Mouse (Mus musculus): ENCODE results near the gene Sik1. TPM values are rescaled to one million over a fixed set of nuclear protein-coding genes. Genes with fewer than 3 reads are reported as not detected.

Gene Sik1
- polyA plus RNA-seq, 1 experiment from 2014 or later: 5.3 TPM

- H3K4me1 ChIP-seq (replicated peaks): peaks cover 48% of the 10 kb centered on the region
- H3K9ac ChIP-seq: 0 out of 2 replicates have a peak overlapping the region, but pooled peaks have one; percentile 9
- peaks cover 18% of the 10 kb centered on the region for H3K27me3 ChIP-seq
- H3K4me2 ChIP-seq: peak overlapping the region; percentile 52
- H3K27ac ChIP-seq (replicated peaks): peak overlapping the region; percentile 59
- no peaks in the 10 kb centered on the region for H3K9me3 ChIP-seq (replicated peaks)
- H3K36me3 ChIP-seq (replicated peaks): peaks cover 30% of the 10 kb centered on the region
- peak overlapping the region; percentile 72 for H3K4me3 ChIP-seq (replicated peaks)
- 25% methylated on average over 17 of the region's 17 CpGs for WGBS (ENCODE audit: insufficient replicate concordance)
- no peak for ATAC-seq (ENCODE audit: insufficient read depth)
These were observed 2.0 kb downstream of the Sik1 start for GRCm38 (mm10) chr17:31853448-31854188.

GRCm38 (mm10) chr17:31852782-31853447, 2.7 kb downstream of the Sik1 start:
- 48% methylated on average over 12 of the region's 12 CpGs for WGBS (ENCODE audit: insufficient replicate concordance)

GRCm38 (mm10) chr17:31851816-31852476, 3.7 kb downstream of the Sik1 start:
- H3K4me1 ChIP-seq (replicated peaks): peaks cover 44% of the 10 kb centered on the region
- H3K9ac ChIP-seq: no peak overlapping the region

More at GRCm38 (mm10) chr17:31852782-31853447, 2.7 kb downstream of the Sik1 start:
- H3K9me3 ChIP-seq (replicated peaks): no peaks in the 10 kb centered on the region
- no peak for ATAC-seq (ENCODE audit: insufficient read depth)
- peak overlapping the region; percentile 59 for H3K27ac ChIP-seq (replicated peaks)
- no peak overlapping the region for H3K9ac ChIP-seq
- peak overlapping the region; percentile 72; the same call in 1 of the 2 replicates for H3K4me3 ChIP-seq (replicated peaks)
- peak overlapping the region; percentile 52 for H3K4me2 ChIP-seq
- H3K36me3 ChIP-seq (replicated peaks): peaks cover 37% of the 10 kb centered on the region
- peaks cover 48% of the 10 kb centered on the region for H3K4me1 ChIP-seq (replicated peaks)
- H3K27me3 ChIP-seq: peaks cover 18% of the 10 kb centered on the region

GRCm38 (mm10) chr17:31850457-31850980, 5.1 kb downstream of the Sik1 start:
- Histone ChIP-seq H3K27me3 (peaks cover 18% of the 10 kb centered on the region), H3K9me3 (replicated peaks) (no peaks in the 10 kb centered on the region), H3K4me1 (replicated peaks) (peaks cover 30% of the 10 kb centered on the region), H3K4me3 (replicated peaks) (no peak overlapping the region), H3K36me3 (replicated peaks) (peaks cover 60% of the 10 kb centered on the region), H3K4me2 (no peak overlapping the region), H3K9ac (no peak overlapping the region), H3K27ac (replicated peaks) (no peak overlapping the region)
- 85% methylated on average over 17 of the region's 17 CpGs for WGBS (ENCODE audit: insufficient replicate concordance)
- ATAC-seq (ENCODE audit: insufficient read depth): no peak

More at GRCm38 (mm10) chr17:31851816-31852476, 3.7 kb downstream of the Sik1 start:
- H3K27me3 ChIP-seq: peaks cover 18% of the 10 kb centered on the region
- H3K9me3 ChIP-seq (replicated peaks): no peaks in the 10 kb centered on the region
- WGBS (ENCODE audit: insufficient replicate concordance): 75% methylated on average over 6 of the region's 6 CpGs
- ATAC-seq (ENCODE audit: insufficient read depth): no peak
- peak overlapping the region; percentile 52; the same call in 1 of the 2 replicates for H3K27ac ChIP-seq (replicated peaks)
- peaks cover 47% of the 10 kb centered on the region for H3K36me3 ChIP-seq (replicated peaks)
- H3K4me3 ChIP-seq (replicated peaks): no peak overlapping the region
- peak overlapping the region; percentile 27; the same call in 1 of the 2 replicates for H3K4me2 ChIP-seq

GRCm38 (mm10) chr17:31846970-31847369, 8.6 kb downstream of the Sik1 start:
- H3K27me3 ChIP-seq: no peaks in the 10 kb centered on the region
- H3K36me3 ChIP-seq (replicated peaks): peaks cover 71% of the 10 kb centered on the region
- H3K9ac ChIP-seq: no peak overlapping the region
- peaks cover 21% of the 10 kb centered on the region for H3K4me1 ChIP-seq (replicated peaks)
- 76% methylated on average over 13 of the region's 13 CpGs for WGBS (ENCODE audit: insufficient replicate concordance)
- no peak overlapping the region for H3K4me2 ChIP-seq
- ATAC-seq (ENCODE audit: insufficient read depth): no peak
- H3K27ac ChIP-seq (replicated peaks): no peak overlapping the region
- H3K9me3 ChIP-seq (replicated peaks): no peaks in the 10 kb centered on the region
- H3K4me3 ChIP-seq (replicated peaks): no peak overlapping the region

- Histone ChIP-seq H3K9me3 (replicated peaks) (no peaks in the 10 kb centered on the region), H3K27me3 (no peaks in the 10 kb centered on the region), H3K9ac (no peak overlapping the region), H3K36me3 (replicated peaks) (peaks cover 68% of the 10 kb centered on the region), H3K27ac (replicated peaks) (no peak overlapping the region), H3K4me3 (replicated peaks) (no peak overlapping the region), H3K4me1 (replicated peaks) (peaks cover 24% of the 10 kb centered on the region), H3K4me2 (no peak overlapping the region)
- WGBS (ENCODE audit: insufficient replicate concordance): 75% methylated on average over 9 of the region's 9 CpGs
- ATAC-seq (ENCODE audit: insufficient read depth): no peak
These were observed 9.3 kb downstream of the Sik1 start for GRCm38 (mm10) chr17:31846352-31846751.

- H3K9ac ChIP-seq: no peak overlapping the region
- H3K27me3 ChIP-seq: no peaks in the 10 kb centered on the region
- H3K4me1 ChIP-seq (replicated peaks): peaks cover 29% of the 10 kb centered on the region
- H3K9me3 ChIP-seq (replicated peaks): no peaks in the 10 kb centered on the region
- H3K27ac ChIP-seq (replicated peaks): no peak overlapping the region
- H3K4me2 ChIP-seq: no peak overlapping the region
- ATAC-seq (ENCODE audit: insufficient read depth): no peak
- H3K36me3 ChIP-seq (replicated peaks): peaks cover 44% of the 10 kb centered on the region
- no peak overlapping the region for H3K4me3 ChIP-seq (replicated peaks)
- 63% methylated on average over 1 of the region's 1 CpGs for WGBS (ENCODE audit: insufficient replicate concordance)
These were observed 11.7 kb downstream of the Sik1 start for GRCm38 (mm10) chr17:31843891-31844290.

- no peak for ATAC-seq (ENCODE audit: insufficient read depth)
- H3K4me3 ChIP-seq (replicated peaks): no peak overlapping the region
- H3K9me3 ChIP-seq (replicated peaks): no peaks in the 10 kb centered on the region
- H3K27me3 ChIP-seq: no peaks in the 10 kb centered on the region
- H3K36me3 ChIP-seq (replicated peaks): peaks cover 36% of the 10 kb centered on the region
- H3K4me1 ChIP-seq (replicated peaks): peaks cover 29% of the 10 kb centered on the region
- H3K9ac ChIP-seq: no peak overlapping the region
- peak overlapping the region; percentile 42; the same call in 1 of the 2 replicates for H3K27ac ChIP-seq (replicated peaks)
- 63% methylated on average over 12 of the region's 12 CpGs for WGBS (ENCODE audit: insufficient replicate concordance)
- H3K4me2 ChIP-seq: no peak overlapping the region
These were observed 12.4 kb downstream of the Sik1 start for GRCm38 (mm10) chr17:31842930-31843822.

- Histone ChIP-seq H3K4me1 (replicated peaks) (peaks cover 29% of the 10 kb centered on the region), H3K4me2 (no peak overlapping the region), H3K9me3 (replicated peaks) (no peaks in the 10 kb centered on the region), H3K27ac (replicated peaks) (peak overlapping the region; percentile 49; the same call in 1 of the 2 replicates), H3K36me3 (replicated peaks) (peaks cover 25% of the 10 kb centered on the region), H3K27me3 (no peaks in the 10 kb centered on the region), H3K4me3 (replicated peaks) (no peak overlapping the region), H3K9ac (no peak overlapping the region)
- 59% methylated on average over 18 of the region's 18 CpGs for WGBS (ENCODE audit: insufficient replicate concordance)
- ATAC-seq (ENCODE audit: insufficient read depth): peak; percentile 41
These were observed 13.6 kb downstream of the Sik1 start for GRCm38 (mm10) chr17:31841842-31842611.
